Mouse (Mus musculus) thymus, adult 2 months (tissue): ENCODE data around the gene Rab44. TPM values are rescaled to one million over a fixed set of nuclear protein-coding genes. Genes with fewer than 3 reads are reported as not detected.

ENCODE experiments used
- DNase-seq: peaks from one replicate; pipeline ENCODE4 v3.0.0; 2021
- H3K27ac ChIP-seq: fragments of 200-500 bp; 2 replicates; pipeline ENCODE4 v1.5.1; 2012; ENCODE audit warnings: low read length, control low read depth; ENCODE audit not compliant: control insufficient read depth, insufficient read depth
- H3K27me3 ChIP-seq: fragments of 200-500 bp; 2 replicates; pipeline ENCODE4 v1.6.1; 2012; ENCODE audit warnings: mild to moderate bottlenecking, low read length, moderate library complexity, mixed read lengths; ENCODE audit not compliant: control insufficient read depth, insufficient read depth
- H3K36me3 ChIP-seq: fragments of 200-500 bp; 2 replicates; pipeline ENCODE4 v1.6.1; 2012; ENCODE audit warnings: mild to moderate bottlenecking, low read length, moderate library complexity; ENCODE audit not compliant: control insufficient read depth, insufficient read depth
- H3K4me1 ChIP-seq: fragments of 200-500 bp; replicated peaks from 2 replicates; pipeline ENCODE4 v1.6.1; 2012; ENCODE audit warnings: low read length; ENCODE audit not compliant: control insufficient read depth, insufficient read depth
- H3K4me3 ChIP-seq: fragments of 200-500 bp; 2 replicates; pipeline ENCODE4 v1.5.1; 2012; ENCODE audit warnings: mild to moderate bottlenecking, low read length, control low read depth, moderate library complexity; ENCODE audit not compliant: control insufficient read depth, insufficient read depth
- CTCF ChIP-seq: fragments of 200-500 bp; IDR thresholded peaks from 2 replicates; pipeline ENCODE4 v1.5.1; 2012; ENCODE audit warnings: mild to moderate bottlenecking, control low read depth, low read length, moderate library complexity, borderline replicate concordance; ENCODE audit not compliant: control insufficient read depth, poor library complexity, insufficient read depth; ENCODE audit errors: extremely low read depth
- POLR2A ChIP-seq: fragments of 200-500 bp; IDR thresholded peaks from 2 replicates; pipeline ENCODE4 v1.6.1; 2012; ENCODE audit warnings: mild to moderate bottlenecking, low read length, control low read depth, moderate library complexity; ENCODE audit not compliant: control insufficient read depth, poor library complexity, insufficient read depth; ENCODE audit errors: extremely low read depth
- WGBS: fragments of 180-500 bp; shearing (Covaris S2); methylation state at CpG from one replicate; pipeline ENCODE4 v1.1.7; 2018; 5-methylcytosine and 5-hydroxymethylcytosine counted together
- polyA plus RNA-seq: library from polyadenylated mRNA; depleted of rRNA; stranded (reverse); fragments of >200 nt; gene quantifications from 2 replicates; pipeline ENCODE4 v1.2.3, GENCODE M21; 2012

Rab44 gene
- polyA plus RNA-seq, 1 experiment, result 8.9 TPM

DNA sequence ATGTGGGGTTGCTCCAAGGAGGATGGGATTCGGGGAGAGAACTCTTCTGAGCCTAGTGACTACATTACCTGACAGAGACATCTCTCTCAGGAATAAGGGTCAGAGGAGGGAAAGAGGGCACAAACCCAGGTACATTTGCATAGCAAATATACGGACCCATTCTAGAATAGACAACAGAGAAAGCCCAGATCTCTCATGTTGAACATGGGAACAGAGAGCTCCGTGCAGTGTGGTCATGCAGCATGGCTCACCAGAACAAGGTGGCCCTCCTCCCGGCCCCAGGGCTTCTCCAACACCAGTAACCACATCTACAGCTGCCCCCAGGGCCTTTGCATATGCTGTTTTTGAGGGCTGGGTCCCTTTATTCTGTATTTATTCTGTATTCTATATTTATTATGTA is 54.5 kb downstream of the Rab44 start:
- WGBS, result 90% methylated on average over 4 of the region's 4 CpGs
- Histone ChIP-seq H3K27ac (no peak overlapping the region), H3K4me1 (peaks cover 76% of the 10 kb centered on the region), H3K4me3 (no peak overlapping the region), H3K27me3 (no peaks in the 10 kb centered on the region), H3K36me3 (no peaks in the 10 kb centered on the region)
- no peak for DNase-seq
- TF ChIP-seq CTCF, result no peak
- no peak for TF ChIP-seq POLR2A

DNA sequence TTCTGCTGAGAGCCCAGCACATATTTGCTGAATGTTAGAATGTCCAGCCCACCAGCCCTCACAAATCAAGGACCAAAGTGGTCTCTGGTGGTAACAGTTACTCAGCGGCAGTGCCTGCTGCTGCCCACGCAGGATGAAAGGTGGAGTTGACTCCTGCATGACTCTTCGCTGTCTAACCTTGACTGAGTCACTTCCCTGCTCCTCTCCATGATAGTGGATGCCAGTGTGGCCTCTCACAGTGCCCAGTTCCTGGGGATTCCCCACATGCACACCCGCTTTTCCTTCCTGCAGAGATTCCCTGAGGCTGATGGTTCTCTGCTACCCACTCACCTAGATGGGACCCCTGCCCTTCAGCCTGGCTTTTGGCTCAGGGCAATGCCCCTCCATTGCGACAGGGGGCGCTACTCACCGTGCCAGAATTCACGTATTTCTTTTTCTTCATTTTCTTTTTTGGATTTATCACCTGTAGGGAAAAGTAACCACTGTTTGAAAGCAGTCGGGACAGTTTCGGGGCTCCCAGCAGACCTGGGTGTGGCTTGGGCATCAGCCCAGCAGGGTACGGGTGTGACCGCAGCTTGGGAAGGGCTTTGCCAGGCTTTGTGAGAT is 55.2 kb downstream of the Rab44 start:
- 0 out of 2 replicates have a peak, but pooled peaks have one; percentile 7 for TF ChIP-seq POLR2A
- peak; percentile 76 for TF ChIP-seq CTCF
- WGBS, result 86% methylated on average over 12 of the region's 12 CpGs
- no peaks in the 10 kb centered on the region for H3K27me3 ChIP-seq
- no peaks in the 10 kb centered on the region for H3K36me3 ChIP-seq
- no peak overlapping the region for H3K4me3 ChIP-seq
- peaks cover 70% of the 10 kb centered on the region for H3K4me1 ChIP-seq
- DNase-seq, result no peak
- H3K27ac ChIP-seq, result no peak overlapping the region

GRCm38 (mm10) chr17:29170431-29171000 is 56.6 kb downstream of the Rab44 start:
- H3K4me3 ChIP-seq, result no peak overlapping the region
- H3K36me3 ChIP-seq, result no peaks in the 10 kb centered on the region
- DNase-seq, result no peak
- no peaks in the 10 kb centered on the region for H3K27me3 ChIP-seq
- 33% methylated on average over 14 of the region's 14 CpGs for WGBS
- 0 out of 2 replicates have a peak overlapping the region, but pooled peaks have one; percentile 11 for H3K27ac ChIP-seq
- peaks cover 55% of the 10 kb centered on the region for H3K4me1 ChIP-seq
- TF ChIP-seq CTCF (no peak), POLR2A (no peak)

- Histone ChIP-seq H3K27me3 (no peaks in the 10 kb centered on the region), H3K27ac (peak overlapping the region; percentile 46; the same call in 1 of the 2 replicates), H3K4me3 (no peak overlapping the region), H3K36me3 (no peaks in the 10 kb centered on the region), H3K4me1 (peaks cover 49% of the 10 kb centered on the region)
- WGBS, result 6% methylated on average over 14 of the region's 14 CpGs
- TF ChIP-seq CTCF (peak; percentile 92), POLR2A (no peak)
- DNase-seq, result peak; percentile 91
Measured at GRCm38 (mm10) chr17:29171001-29171772, 57.2 kb downstream of the Rab44 start.

GRCm38 (mm10) chr17:29172062-29172461 is 58.1 kb downstream of the Rab44 start:
- 4% methylated on average over 10 of the region's 10 CpGs for WGBS
- Histone ChIP-seq H3K27me3 (no peaks in the 10 kb centered on the region), H3K4me1 (peaks cover 41% of the 10 kb centered on the region), H3K36me3 (no peaks in the 10 kb centered on the region), H3K27ac (peak overlapping the region; percentile 46; the same call in 1 of the 2 replicates), H3K4me3 (no peak overlapping the region)
- peak; percentile 66 for DNase-seq
- no peak for TF ChIP-seq POLR2A
- no peak for TF ChIP-seq CTCF

GRCm38 (mm10) chr17:29173165-29173564 is 59.2 kb downstream of the Rab44 start:
- DNase-seq, result no peak

More at GRCm38 (mm10) chr17:29173165-29173564, 59.2 kb downstream of the Rab44 start:
- Histone ChIP-seq H3K4me3 (no peak overlapping the region), H3K27ac (no peak overlapping the region), H3K27me3 (no peaks in the 10 kb centered on the region), H3K4me1 (peaks cover 33% of the 10 kb centered on the region), H3K36me3 (no peaks in the 10 kb centered on the region)
- 90% methylated on average over 8 of the region's 8 CpGs for WGBS
- TF ChIP-seq POLR2A (no peak), CTCF (no peak)
